Mouse (Mus musculus) liver, adult 2 months (tissue): ENCODE data around the gene H2-T3. TPM values are rescaled to one million over a fixed set of nuclear protein-coding genes. Genes with fewer than 3 reads are reported as not detected.

Source experiments
- DNase-seq: peaks from one replicate; pipeline ENCODE4 v3.0.0-alpha.2; 2011; ENCODE audit warnings: low read depth, low spot score; ENCODE audit errors: extremely low read depth
- H3K27ac ChIP-seq: fragments of 200-500 bp; replicated peaks from 2 replicates; pipeline ENCODE4 v1.5.1; 2012; ENCODE audit warnings: low read depth, mild to moderate bottlenecking, control low read depth, inconsistent platforms, low read length; ENCODE audit not compliant: insufficient read depth
- H3K27me3 ChIP-seq: fragments of 200-500 bp; 2 replicates; pipeline ENCODE4 v1.6.1; 2012; ENCODE audit warnings: mild to moderate bottlenecking, moderate library complexity, low read length, inconsistent platforms; ENCODE audit not compliant: control insufficient read depth, insufficient read depth
- H3K36me3 ChIP-seq: fragments of 200-500 bp; 2 replicates; pipeline ENCODE4 v1.6.1; 2012; ENCODE audit warnings: low read length, inconsistent platforms; ENCODE audit not compliant: control insufficient read depth, insufficient read depth
- H3K4me1 ChIP-seq: fragments of 200-500 bp; 2 replicates; pipeline ENCODE4 v1.6.1; 2011; ENCODE audit warnings: low read length; ENCODE audit not compliant: control insufficient read depth, insufficient read depth
- H3K4me3 ChIP-seq: fragments of 200-500 bp; 2 replicates; pipeline ENCODE4 v1.5.1; 2011; ENCODE audit warnings: low read depth, mild to moderate bottlenecking, control low read depth, low read length, moderate library complexity; ENCODE audit not compliant: insufficient read depth
- H3K79me2 ChIP-seq: fragments of 200-500 bp; 2 replicates; pipeline ENCODE4 v1.6.1; 2012; ENCODE audit warnings: inconsistent platforms, mild to moderate bottlenecking, low read length, moderate library complexity; ENCODE audit not compliant: control insufficient read depth, insufficient read depth
- H3K9ac ChIP-seq: fragments of 200-500 bp; 2 replicates; pipeline ENCODE4 v1.6.1; 2012; ENCODE audit warnings: low read depth, mild to moderate bottlenecking, control low read depth, inconsistent platforms, low read length
- CTCF ChIP-seq: fragments of 200-500 bp; IDR thresholded peaks from 2 replicates; pipeline ENCODE4 v1.5.1; 2011; ENCODE audit warnings: low read depth, low read length, control low read depth
- POLR2A ChIP-seq: fragments of 200-500 bp; IDR thresholded peaks from 2 replicates; pipeline ENCODE4 v1.6.1; 2011; ENCODE audit warnings: low read length, control low read depth; ENCODE audit not compliant: insufficient read depth; ENCODE audit errors: extremely low read depth
- WGBS: fragments of 180-500 bp; shearing (Covaris S2); methylation state at CpG from one replicate; pipeline ENCODE4 v1.1.7; 2018; 5-methylcytosine and 5-hydroxymethylcytosine counted together
- polyA plus RNA-seq: library from polyadenylated mRNA; depleted of rRNA; stranded (reverse); fragments of >200 nt; gene quantifications from 2 replicates; pipeline ENCODE4 v1.2.3, GENCODE M21; 2012
- total RNA-seq: library from RNA; depleted of rRNA; stranded (reverse); fragments of >200 nt; gene quantifications from 2 replicates; pipeline ENCODE4 v1.2.3, GENCODE M21; 2014

H2-T3 gene
- total and polyA plus RNA-seq, 2 experiments = not detected

DNA sequence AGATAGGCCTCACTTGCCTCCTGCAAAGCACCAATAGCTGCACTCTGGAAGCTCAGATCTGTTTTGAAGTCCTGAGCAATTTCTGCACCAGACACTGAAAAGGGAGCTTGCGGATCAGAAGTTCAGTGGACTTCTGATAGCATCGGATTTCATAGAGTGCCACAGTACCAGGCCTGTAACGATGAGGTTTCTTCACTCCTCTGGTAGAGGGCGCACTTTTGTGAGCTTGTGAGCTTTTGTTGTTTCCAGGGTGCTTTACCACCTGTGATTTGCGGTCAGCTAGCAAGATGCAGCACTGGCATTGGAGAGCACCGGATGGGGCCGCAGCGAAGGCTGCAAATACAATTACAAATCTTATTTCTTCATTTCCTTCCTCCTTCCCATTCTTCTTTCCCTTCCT lies 36.8 kb upstream of the H2-T3 start:
- no peak overlapping the region for H3K4me3 ChIP-seq
- WGBS = 22% methylated on average over 8 of the region's 8 CpGs
- DNase-seq = peak; percentile 5
- H3K27me3 ChIP-seq = peaks cover 9% of the 10 kb centered on the region
- H3K4me1 ChIP-seq = no peaks in the 10 kb centered on the region
- no peak overlapping the region for H3K27ac ChIP-seq
- TF ChIP-seq POLR2A (no peak), CTCF (no peak)
- H3K9ac ChIP-seq = no peak overlapping the region
- no peaks in the 10 kb centered on the region for H3K79me2 ChIP-seq
- no peaks in the 10 kb centered on the region for H3K36me3 ChIP-seq

- H3K27ac ChIP-seq = no peak overlapping the region
- no peak for TF ChIP-seq CTCF
- no peak for TF ChIP-seq POLR2A
- H3K27me3 ChIP-seq = peaks cover 9% of the 10 kb centered on the region
- H3K9ac ChIP-seq = no peak overlapping the region
- H3K79me2 ChIP-seq = no peaks in the 10 kb centered on the region
- no peak for DNase-seq
- no peaks in the 10 kb centered on the region for H3K36me3 ChIP-seq
- no peaks in the 10 kb centered on the region for H3K4me1 ChIP-seq
- 17% methylated on average over 9 of the region's 9 CpGs for WGBS
- H3K4me3 ChIP-seq = no peak overlapping the region
Measured at GRCm38 (mm10) chr17:36225231-36225824, 35.2 kb upstream of the H2-T3 start.

DNA sequence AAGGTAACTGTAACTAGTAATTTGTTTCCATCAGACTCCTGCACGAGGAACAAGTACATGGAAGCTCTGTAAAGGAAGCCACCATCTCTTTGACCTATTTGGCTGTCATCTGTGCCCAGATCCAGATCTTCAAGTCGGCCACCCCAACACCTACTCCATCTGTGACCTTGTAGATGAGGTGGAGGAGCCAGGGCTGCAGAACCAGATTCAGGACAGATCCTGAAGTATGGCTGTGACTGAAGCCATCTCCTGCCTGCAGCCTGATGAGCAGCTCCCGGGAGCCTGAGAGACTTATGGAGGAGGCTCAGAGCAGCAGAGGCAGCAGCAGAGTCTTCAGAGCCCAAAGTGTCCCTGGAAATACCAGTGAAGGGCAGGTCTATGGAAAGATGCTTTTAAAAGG lies 34.4 kb upstream of the H2-T3 start:
- no peaks in the 10 kb centered on the region for H3K36me3 ChIP-seq
- WGBS = 49% methylated on average over 3 of the region's 3 CpGs
- no peak overlapping the region for H3K27ac ChIP-seq
- H3K4me1 ChIP-seq = no peaks in the 10 kb centered on the region
- H3K4me3 ChIP-seq = no peak overlapping the region
- DNase-seq = no peak
- no peaks in the 10 kb centered on the region for H3K79me2 ChIP-seq
- H3K9ac ChIP-seq = no peak overlapping the region
- TF ChIP-seq POLR2A = no peak
- no peak for TF ChIP-seq CTCF
- peaks cover 9% of the 10 kb centered on the region for H3K27me3 ChIP-seq

DNA sequence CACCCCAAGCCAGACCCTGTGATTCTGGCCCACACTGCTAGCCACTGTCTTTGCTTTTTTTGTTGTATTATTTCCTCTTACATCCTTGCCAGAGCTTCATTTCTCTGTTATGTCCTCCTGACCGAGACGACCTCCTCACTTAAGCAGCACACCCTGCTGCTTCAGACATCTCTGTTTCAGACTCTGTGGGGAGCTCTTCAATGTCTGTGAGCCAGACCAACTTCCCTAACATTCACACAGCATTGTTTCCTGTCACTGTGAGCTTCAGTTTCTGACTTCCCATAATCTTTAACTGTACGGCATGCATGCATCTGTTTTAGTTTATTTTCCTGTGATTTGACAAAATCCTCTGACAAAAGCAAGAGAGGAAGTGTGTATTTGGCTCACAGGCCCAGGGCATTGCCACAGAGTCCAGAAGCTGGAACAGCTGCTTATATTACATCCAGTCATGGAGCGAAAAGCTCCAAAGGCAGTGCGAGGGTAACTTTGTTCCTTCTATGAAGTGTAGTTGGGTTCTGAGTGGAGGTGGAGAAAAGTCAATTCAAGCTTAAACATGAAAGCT lies 28.6 kb upstream of the H2-T3 start:
- H3K79me2 ChIP-seq = no peaks in the 10 kb centered on the region
- no peak for TF ChIP-seq CTCF
- no peak for TF ChIP-seq POLR2A

DNA sequence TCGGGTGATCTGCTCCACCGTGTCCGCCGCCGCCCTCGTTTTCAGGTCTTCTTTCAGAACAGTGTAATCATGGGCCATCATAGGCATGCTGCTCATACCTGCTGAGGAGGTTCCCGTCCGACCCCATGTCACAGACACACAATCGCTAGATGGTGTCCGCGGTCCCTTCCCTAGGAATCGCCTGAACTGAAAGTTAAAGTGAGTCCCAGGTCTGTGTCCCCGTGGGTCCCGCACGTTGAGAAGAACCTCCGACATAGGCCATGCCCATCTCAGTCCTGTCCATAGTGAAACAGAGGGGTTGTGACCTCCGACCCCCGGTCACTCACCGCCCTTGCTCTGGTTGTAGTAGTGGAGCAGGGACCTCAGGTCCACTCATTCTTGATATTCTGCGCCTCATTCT lies 25.5 kb upstream of the H2-T3 start:
- Histone ChIP-seq H3K36me3 (no peaks in the 10 kb centered on the region), H3K27me3 (peaks cover 10% of the 10 kb centered on the region; the same call in 1 of the 2 replicates), H3K4me1 (no peaks in the 10 kb centered on the region), H3K9ac (no peak overlapping the region), H3K27ac (no peak overlapping the region), H3K79me2 (no peaks in the 10 kb centered on the region), H3K4me3 (no peak overlapping the region)
- DNase-seq = no peak
- TF ChIP-seq POLR2A = no peak
- no peak for TF ChIP-seq CTCF
- 6% methylated on average over 20 of the region's 20 CpGs for WGBS

More for the DNA sequence above, 28.6 kb upstream of the H2-T3 start:
- WGBS = 72% methylated on average over 5 of the region's 5 CpGs
- no peak overlapping the region for H3K9ac ChIP-seq
- H3K27me3 ChIP-seq = peaks cover 14% of the 10 kb centered on the region; the same call in 1 of the 2 replicates
- H3K36me3 ChIP-seq = no peaks in the 10 kb centered on the region
- no peak overlapping the region for H3K27ac ChIP-seq
- H3K4me3 ChIP-seq = no peak overlapping the region
- H3K4me1 ChIP-seq = no peaks in the 10 kb centered on the region
- DNase-seq = peak; percentile 24

- Histone ChIP-seq H3K36me3 (no peaks in the 10 kb centered on the region), H3K4me3 (no peak overlapping the region), H3K27me3 (no peaks in the 10 kb centered on the region), H3K79me2 (no peaks in the 10 kb centered on the region), H3K9ac (no peak overlapping the region), H3K27ac (no peak overlapping the region), H3K4me1 (no peaks in the 10 kb centered on the region)
- TF ChIP-seq POLR2A = no peak
- no peak for TF ChIP-seq CTCF
- no peak for DNase-seq
Measured at GRCm38 (mm10) chr17:36206846-36207245, 16.8 kb upstream of the H2-T3 start.
